Comparison of ENCODE assay signal across 8 mouse cellular contexts in the genomic region with DNA sequence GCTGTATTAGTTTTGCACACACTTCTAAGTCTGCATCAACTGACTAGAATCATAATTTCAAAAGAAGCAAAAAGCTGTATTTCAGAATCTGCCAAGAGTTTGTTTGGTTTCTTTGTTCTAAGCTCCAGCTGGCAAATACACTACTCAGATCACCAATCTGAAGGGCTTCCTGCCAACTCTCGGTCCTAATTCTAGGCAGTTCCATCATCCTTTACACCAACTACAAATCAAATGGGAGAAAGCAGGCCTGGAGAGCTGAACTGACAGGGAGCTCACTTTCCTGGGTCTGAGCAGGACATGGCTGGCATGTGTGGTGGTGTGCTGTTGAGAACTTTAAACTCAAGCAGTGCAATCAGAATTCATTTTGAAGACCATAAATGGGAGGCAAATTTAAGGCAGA.
A peak's percentile ranks its signal among the peaks of the same experiment; 100 is the strongest.
DNase-seq lines count a peak whose midpoint lies in the region; ATAC-seq lines count a peak whose summit lies in the region.

No protein-coding gene starts in this region.

- WGBS in neural tube, embryonic 13.5 days, result 5% methylated on average over 1 of the region's 1 CpGs
- WGBS in hindbrain, embryonic 16.5 days, result 14% methylated on average over 1 of the region's 1 CpGs

- no peak overlapping the region for H3K4me3 ChIP-seq in neural tube, embryonic 13.5 days
- H3K4me3 ChIP-seq in hindbrain, embryonic 16.5 days (ENCODE audit: low read length), result no peak overlapping the region

- no peak overlapping the region for H3K9ac ChIP-seq in neural tube, embryonic 13.5 days
- no peak overlapping the region for H3K9ac ChIP-seq in hindbrain, embryonic 16.5 days (ENCODE audit: low read depth, low read length)

- no peaks in the 10 kb centered on the region for H3K36me3 ChIP-seq in neural tube, embryonic 13.5 days
- H3K36me3 ChIP-seq in hindbrain, embryonic 16.5 days (ENCODE audit: control insufficient read depth, insufficient read depth, low read length), result no peaks in the 10 kb centered on the region

- no peaks in the 10 kb centered on the region for H3K27me3 ChIP-seq in neural tube, embryonic 13.5 days
- H3K27me3 ChIP-seq in hindbrain, embryonic 16.5 days (replicated peaks; ENCODE audit: control insufficient read depth, insufficient read depth, low read length), result no peaks in the 10 kb centered on the region

- peak overlapping the region; percentile 33; the same call in 1 of the 2 replicates for H3K27ac ChIP-seq in neural tube, embryonic 13.5 days (replicated peaks)
- peak overlapping the region; percentile 19 for H3K27ac ChIP-seq in hindbrain, embryonic 16.5 days (ENCODE audit: low read depth, low read length)

- ATAC-seq in neural tube, embryonic 13.5 days (ENCODE audit: low read depth), result peak; percentile 27; the same call in 1 of the 2 replicates
- ATAC-seq in hindbrain, embryonic 16.5 days, result peak; percentile 68

- no peaks in the 10 kb centered on the region for H3K9me3 ChIP-seq in neural tube, embryonic 13.5 days
- no peaks in the 10 kb centered on the region for H3K9me3 ChIP-seq in hindbrain, embryonic 16.5 days (ENCODE audit: control insufficient read depth, low read length)

- no peak overlapping the region for H3K4me2 ChIP-seq in neural tube, embryonic 13.5 days
- H3K4me2 ChIP-seq in hindbrain, embryonic 16.5 days (ENCODE audit: low read length), result no peak overlapping the region

- peak; percentile 31 to 78 for DNase-seq in adrenal gland, adult (ENCODE audit: inconsistent age in 2 of 2, low spot score in 1 of 2)
- no peak for DNase-seq in adrenal gland, postnatal 4 days (ENCODE audit: low spot score in 2 of 2)
- no peak for DNase-seq in neural tube, embryonic 10.5 days (ENCODE audit: extremely low spot score, low spot score)
- peak; percentile 52 to 62 for DNase-seq in left cerebral cortex, adult 18-20 months (ENCODE audit: low spot score in 2 of 2)
- DNase-seq in right cerebral cortex, postnatal 10 days (ENCODE audit: low spot score in 2 of 2), result peak; percentile 80 to 84
- DNase-seq in spleen, postnatal 4 days (ENCODE audit: low spot score in 2 of 2), result no peak

- H3K4me1 ChIP-seq in neural tube, embryonic 13.5 days (replicated peaks), result peaks cover 25% of the 10 kb centered on the region
- H3K4me1 ChIP-seq in hindbrain, embryonic 16.5 days (ENCODE audit: control insufficient read depth, insufficient read depth, low read depth, low read length), result peaks cover 3% of the 10 kb centered on the region

Comparison
In these comparisons a context has a peak if more than half of its experiments do, and no peak if none do; other contexts are left out.
1. DNase-seq: peak in adrenal gland, adult (2 of 2), left cerebral cortex, adult 18-20 months (2 of 2) and right cerebral cortex, postnatal 10 days (2 of 2); none in adrenal gland, postnatal 4 days (0 of 2), neural tube, embryonic 10.5 days (single experiment) and spleen, postnatal 4 days (0 of 2).